27 mouse cellular contexts compared by ENCODE assay signal in genomic region chr6:97540458-97540857, GRCm38 (mm10).
"Had no signal": no experiment of that assay in that cellular context is flagged by ENCODE, and none has a peak within 500 bp of the region (broad histone marks: within the 10 kb centered on the region; RNA-seq: fewer than 3 reads in every experiment).

No protein-coding gene starts in this region.

- H3K9ac ChIP-seq: heart, embryonic 13.5 days; heart, embryonic 15.5 days; hindbrain, embryonic 13.5 days; hindbrain, embryonic 15.5 days; kidney, embryonic 15.5 days; limb, embryonic 13.5 days; limb, embryonic 15.5 days; liver, embryonic 12.5 days; liver, embryonic 14.5 days had no signal

- H3K4me2 ChIP-seq: heart, embryonic 11.5 days; heart, embryonic 13.5 days; heart, embryonic 15.5 days; hindbrain, embryonic 13.5 days; hindbrain, embryonic 15.5 days; kidney, embryonic 15.5 days; limb, embryonic 13.5 days; limb, embryonic 15.5 days; liver, embryonic 12.5 days had no signal

- H3K27me3 ChIP-seq: hindbrain, embryonic 13.5 days; hindbrain, embryonic 15.5 days; kidney, embryonic 15.5 days; limb, embryonic 13.5 days; limb, embryonic 15.5 days; liver, embryonic 12.5 days had no signal

- H3K9me3 ChIP-seq: heart, embryonic 13.5 days; heart, embryonic 15.5 days; hindbrain, embryonic 13.5 days; hindbrain, embryonic 15.5 days; kidney, embryonic 15.5 days; limb, embryonic 13.5 days; limb, embryonic 15.5 days; liver, embryonic 12.5 days had no signal

- H3K27ac ChIP-seq: heart, adult 2 months; heart, embryonic 13.5 days; heart, embryonic 15.5 days; hindbrain, embryonic 13.5 days; hindbrain, embryonic 15.5 days; hindbrain, postnatal 0 days; kidney, embryonic 15.5 days; kidney, postnatal 0 days; limb, embryonic 13.5 days; limb, embryonic 15.5 days; liver, embryonic 12.5 days; liver, embryonic 14.5 days had no signal

- H3K36me3 ChIP-seq: heart, embryonic 13.5 days; heart, embryonic 15.5 days; hindbrain, embryonic 13.5 days; hindbrain, embryonic 15.5 days; kidney, embryonic 15.5 days; limb, embryonic 13.5 days; limb, embryonic 15.5 days; liver, embryonic 12.5 days had no signal

- ATAC-seq: hindbrain, postnatal 0 days; intestine, embryonic 16.5 days; liver, embryonic 12.5 days had no signal

- H3K4me3 ChIP-seq: heart, adult 2 months; heart, embryonic 13.5 days; heart, embryonic 15.5 days; hindbrain, embryonic 13.5 days; hindbrain, embryonic 15.5 days; kidney, embryonic 15.5 days; limb, embryonic 13.5 days; limb, embryonic 15.5 days; liver, embryonic 12.5 days had no signal

- DNase-seq: gastrocnemius, postnatal 14 days; gastrocnemius, postnatal 36 days; heart, adult 11 months; heart, adult 2 months; heart, postnatal 14 days; heart, postnatal 36 days; kidney, adult 11 months; kidney, adult 2 months; kidney, adult 9 months; kidney, postnatal 14 days; kidney, postnatal 36 days; layer of hippocampus, adult 9-11 months; layer of hippocampus, postnatal 36 days; left cerebral cortex, postnatal 4 days had no signal

- H3K4me1 ChIP-seq: heart, embryonic 13.5 days; heart, embryonic 15.5 days; kidney, embryonic 15.5 days; limb, embryonic 13.5 days; limb, embryonic 15.5 days; liver, embryonic 12.5 days had no signal
